Mouse (Mus musculus): ENCODE data around the gene Nrxn3.

Gene Nrxn3

GRCm38 (mm10) chr12:90283022-90283421, 1560.3 kb downstream of the Nrxn3 start:
- DNase-seq (ENCODE audit: low spot score in 2 of 2): no peak

- DNase-seq (ENCODE audit: low spot score in 2 of 2): no peak
Measured at GRCm38 (mm10) chr12:90302671-90303070, 1580.0 kb downstream of the Nrxn3 start.

GRCm38 (mm10) chr12:90331806-90332205, 1609.1 kb downstream of the Nrxn3 start:
- DNase-seq (ENCODE audit: low spot score in 2 of 2): no peak

GRCm38 (mm10) chr12:90332459-90332858, 1609.8 kb downstream of the Nrxn3 start:
- no peak for DNase-seq (ENCODE audit: low spot score in 2 of 2)

GRCm38 (mm10) chr12:90337496-90338228, 1615.0 kb downstream of the Nrxn3 start:
- no peak for DNase-seq (ENCODE audit: low spot score in 2 of 2)

- no peak for DNase-seq (ENCODE audit: low spot score in 2 of 2)
Measured at GRCm38 (mm10) chr12:90338229-90338557, 1615.5 kb downstream of the Nrxn3 start.

All from heart, adult 9 months (tissue).